Mouse (Mus musculus): Measurements from ENCODE around the gene Haus3. TPM values are rescaled to one million over a fixed set of nuclear protein-coding genes. Genes with fewer than 3 reads are reported as not detected.

Gene Haus3
- total RNA-seq, 2 experiments from 2014 or later: 5.8 to 7.5 TPM

DNA sequence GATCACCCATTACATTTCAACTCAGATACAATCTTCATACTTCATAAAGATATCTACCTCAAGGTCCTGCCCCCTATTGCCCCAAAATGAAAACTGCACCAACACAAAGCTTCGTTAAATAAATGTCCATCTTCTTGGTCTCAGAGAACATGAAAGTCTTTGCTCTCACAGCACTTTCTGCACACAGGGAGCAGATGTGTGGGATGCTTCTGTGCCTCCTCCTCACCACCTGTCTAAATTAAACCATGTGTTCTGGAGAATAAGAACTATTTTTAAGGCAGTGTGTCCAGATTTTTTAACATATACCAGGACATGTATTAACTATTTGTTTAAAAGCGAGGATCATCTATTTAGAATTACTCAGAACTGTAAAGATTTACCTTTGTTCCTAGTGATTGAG is 36.6 kb downstream of the Haus3 start:
- peak in 1 of 2 experiments; percentile 14 for DNase-seq (ENCODE audit: low spot score in 2 of 2)

DNA sequence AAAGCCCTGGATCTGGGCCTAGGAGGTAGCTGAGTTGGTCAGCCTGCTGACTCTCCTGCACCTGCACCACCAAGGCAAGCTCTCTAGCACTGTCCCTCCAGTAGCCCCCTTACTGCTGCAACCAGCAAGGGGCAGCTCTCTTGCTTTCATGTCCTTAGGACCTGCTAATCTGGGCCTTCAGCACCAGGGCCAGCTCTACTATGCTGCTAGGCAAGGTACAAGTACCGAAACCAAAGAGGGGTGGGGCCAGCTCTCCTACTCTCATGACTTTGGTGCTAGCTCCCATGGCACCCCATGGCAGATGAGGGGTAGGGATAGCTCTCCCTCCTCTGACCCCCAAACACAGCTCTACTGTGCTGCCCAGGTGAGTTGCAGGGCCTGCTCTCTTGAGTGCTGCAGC is 45.2 kb downstream of the Haus3 start:
- DNase-seq (ENCODE audit: low spot score in 2 of 2): no peak

DNA sequence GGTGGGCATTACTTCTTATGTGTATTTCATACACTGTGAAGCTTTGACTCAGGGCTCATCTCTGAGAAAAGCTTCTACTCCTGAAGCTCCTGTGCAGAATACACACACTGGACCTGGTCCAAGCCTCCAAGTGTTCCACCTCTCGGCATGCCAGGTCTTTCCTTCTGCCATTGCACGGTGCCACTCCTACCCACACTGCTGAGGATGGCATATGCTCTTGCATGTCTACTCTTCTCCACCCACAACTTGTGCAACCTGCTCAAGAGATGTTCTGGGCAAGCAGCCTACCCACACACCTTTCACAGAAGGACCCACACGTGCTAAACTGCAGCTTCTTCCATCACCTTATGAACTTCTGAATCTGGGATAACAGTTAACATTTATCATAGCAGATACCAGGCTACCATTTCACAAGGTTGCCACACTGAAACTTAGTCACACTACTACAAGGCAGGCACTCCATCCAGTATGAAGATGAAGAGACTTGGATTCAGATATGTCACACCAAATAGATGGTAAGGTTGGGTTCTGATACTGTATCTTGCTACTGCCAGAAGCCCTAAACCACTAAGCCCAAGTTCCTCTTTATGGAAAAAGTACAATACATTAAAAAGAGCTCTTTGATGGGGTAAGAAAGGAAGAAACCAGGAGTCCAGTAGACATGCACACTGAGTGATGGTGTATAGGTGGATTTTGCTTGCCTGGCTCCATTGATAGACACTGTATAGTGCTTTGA is 50.0 kb downstream of the Haus3 start:
- DNase-seq (ENCODE audit: low spot score in 2 of 2): no peak

DNA sequence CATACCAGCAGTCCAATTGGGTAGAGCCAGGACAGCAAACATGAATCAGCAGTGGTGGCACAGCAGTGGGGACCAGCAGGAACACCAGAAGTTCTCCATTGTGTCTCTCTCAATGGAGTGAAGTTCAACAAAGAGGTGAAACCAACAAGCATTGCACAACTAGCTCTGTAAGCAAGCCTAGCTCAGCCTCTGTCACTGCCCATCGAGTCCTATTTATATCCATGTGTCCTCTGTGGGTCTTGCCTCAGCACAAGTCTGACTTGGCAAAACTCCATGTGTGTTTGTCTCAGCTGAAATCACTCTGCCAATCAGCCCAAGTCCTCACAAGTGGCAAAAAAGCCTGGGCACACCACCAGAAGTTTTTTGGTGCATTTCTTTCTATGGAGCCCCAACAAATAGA is 63.6 kb downstream of the Haus3 start:
- no peak for DNase-seq (ENCODE audit: low spot score in 2 of 2)

Other genes with a start within 250 kb of the Haus3 start
- 10 to 100 TPM; 17.7 to 19.8 TPM for gene Nelfa, start 233.1 kb downstream of the Haus3 start, total RNA-seq (2021)
- 10 to 100 TPM; 89.0 to 91.6 TPM for gene Gm1673, start 186.1 kb downstream of the Haus3 start, total RNA-seq (2021)
- gene Nat8l, start 173.5 kb downstream of the Haus3 start, total RNA-seq (2021): 10 to 100 TPM; 92.6 to 94.1 TPM
- gene Poln, start 79 bp downstream of the Haus3 start, total RNA-seq (2021): under 1 TPM; 0.67 to 0.81 TPM
- gene Mxd4, start 18.2 kb upstream of the Haus3 start, total RNA-seq (2021): 10 to 100 TPM; 79.2 to 89.4 TPM
- 10 to 100 TPM; 26.4 to 26.6 TPM for gene Zfyve28, start 118.9 kb upstream of the Haus3 start, total RNA-seq (2021)
- under 1 TPM; 0.39 to 0.41 TPM for gene Cfap99, start 119.1 kb upstream of the Haus3 start, total RNA-seq (2021)
- 10 to 100 TPM; 77.1 to 81.4 TPM for gene Rnf4, start 166.8 kb upstream of the Haus3 start, total RNA-seq (2021)
- gene Fam193a, start 200.4 kb upstream of the Haus3 start, total RNA-seq (2021): 10 to 100 TPM; 40.5 to 41.7 TPM